Mouse (Mus musculus): ENCODE data around the gene Camkk1.
A peak's percentile ranks its signal among the peaks of the same experiment; 100 is the strongest.

The Camkk1 gene

GRCm38 (mm10) chr11:73049335-73049734 is 30.5 kb downstream of the Camkk1 start:
- peak in 1 of 2 experiments; percentile 79 for DNase-seq (ENCODE audit: low spot score in 2 of 2)

GRCm38 (mm10) chr11:73052795-73053194 is 34.0 kb downstream of the Camkk1 start:
- DNase-seq (ENCODE audit: low spot score in 2 of 2), result no peak

- DNase-seq (ENCODE audit: low spot score in 2 of 2), result no peak
Observed at GRCm38 (mm10) chr11:73057701-73058100, 38.9 kb downstream of the Camkk1 start.

GRCm38 (mm10) chr11:73059630-73060029 is 40.8 kb downstream of the Camkk1 start:
- no peak for DNase-seq (ENCODE audit: low spot score in 2 of 2)

- no peak for DNase-seq (ENCODE audit: low spot score in 2 of 2)
Observed at GRCm38 (mm10) chr11:73061413-73061812, 42.6 kb downstream of the Camkk1 start.

GRCm38 (mm10) chr11:73071839-73072238 is 53.0 kb downstream of the Camkk1 start:
- DNase-seq (ENCODE audit: low spot score in 2 of 2), result peak in 1 of 2 experiments; percentile 39

GRCm38 (mm10) chr11:73076295-73076694 is 57.5 kb downstream of the Camkk1 start:
- no peak for DNase-seq (ENCODE audit: low spot score in 2 of 2)

- no peak for DNase-seq (ENCODE audit: low spot score in 2 of 2)
Observed at GRCm38 (mm10) chr11:73076733-73077132, 57.9 kb downstream of the Camkk1 start.

GRCm38 (mm10) chr11:73077211-73077720 is 58.5 kb downstream of the Camkk1 start:
- DNase-seq (ENCODE audit: low spot score in 2 of 2), result no peak

- DNase-seq (ENCODE audit: low spot score in 2 of 2), result no peak
Observed at GRCm38 (mm10) chr11:73078615-73079014, 59.8 kb downstream of the Camkk1 start.

GRCm38 (mm10) chr11:73080306-73080705 is 61.5 kb downstream of the Camkk1 start:
- no peak for DNase-seq (ENCODE audit: low spot score in 2 of 2)

- no peak for DNase-seq (ENCODE audit: low spot score in 2 of 2)
Observed at GRCm38 (mm10) chr11:73084303-73084702, 65.5 kb downstream of the Camkk1 start.

- DNase-seq (ENCODE audit: low spot score in 2 of 2), result peak in 1 of 2 experiments; percentile 40
Observed at GRCm38 (mm10) chr11:73084804-73085231, 66.0 kb downstream of the Camkk1 start.

- DNase-seq (ENCODE audit: low spot score in 2 of 2), result no peak
Observed at GRCm38 (mm10) chr11:73085391-73085790, 66.6 kb downstream of the Camkk1 start.

- DNase-seq (ENCODE audit: low spot score in 2 of 2), result no peak
Observed at GRCm38 (mm10) chr11:73087700-73088480, 69.1 kb downstream of the Camkk1 start.

GRCm38 (mm10) chr11:73090283-73090682 is 71.5 kb downstream of the Camkk1 start, which contains the start of gene Itgae:
TSS of gene Itgae (plus strand) at chr11:73090583.
- no peak for DNase-seq (ENCODE audit: low spot score in 2 of 2)

GRCm38 (mm10) chr11:73090826-73091225 is 72.0 kb downstream of the Camkk1 start:
- no peak for DNase-seq (ENCODE audit: low spot score in 2 of 2)
